Mouse (Mus musculus) hindbrain, embryonic 11.5 days (tissue): ENCODE data around the gene Pth2. TPM values are rescaled to one million over a fixed set of nuclear protein-coding genes. Genes with fewer than 3 reads are reported as not detected.

Experiments used
- ATAC-seq: fragments of 200-750 bp; cut with Nextera tagmentation; 2 replicates; pipeline ENCODE4 v1.8.0; 2017; ENCODE audit warnings: mild to moderate bottlenecking, moderate TSS enrichment, moderate library complexity; ENCODE audit not compliant: low FRiP score
- DNase-seq: peaks from one replicate; pipeline ENCODE4 v3.0.0-alpha.2; 2015; ENCODE audit warnings: low spot score
- H3K27ac ChIP-seq: fragments of 300-500 bp; sonication (generic); 2 replicates; pipeline ENCODE4 v1.5.1; 2014; ENCODE audit warnings: mild to moderate bottlenecking, low read depth, low read length
- H3K27me3 ChIP-seq: fragments of 300-500 bp; sonication (generic); 2 replicates; pipeline ENCODE4 v1.6.1; 2014; ENCODE audit warnings: mild to moderate bottlenecking, low read length, moderate library complexity, mixed read lengths; ENCODE audit not compliant: control insufficient read depth, insufficient read depth
- H3K36me3 ChIP-seq: fragments of 300-500 bp; sonication (generic); 2 replicates; pipeline ENCODE4 v1.6.1; 2014; ENCODE audit warnings: mild to moderate bottlenecking, low read length, moderate library complexity, mixed read lengths; ENCODE audit not compliant: control insufficient read depth, insufficient read depth
- H3K4me1 ChIP-seq: fragments of 300-500 bp; sonication (generic); replicated peaks from 2 replicates; pipeline ENCODE4 v1.6.1; 2014; ENCODE audit warnings: low read length, mixed read lengths; ENCODE audit not compliant: control insufficient read depth, insufficient read depth
- H3K4me2 ChIP-seq: fragments of 300-500 bp; sonication (generic); replicated peaks from 2 replicates; pipeline ENCODE4 v1.6.1; 2014; ENCODE audit warnings: mild to moderate bottlenecking, low read depth, low read length
- H3K4me3 ChIP-seq: fragments of 300-500 bp; sonication (generic); 2 replicates; pipeline ENCODE4 v1.5.1; 2014; ENCODE audit warnings: low read depth, low read length
- H3K9ac ChIP-seq: fragments of 300-500 bp; sonication (generic); 2 replicates; pipeline ENCODE4 v1.6.1; 2014; ENCODE audit warnings: low read depth, low read length
- H3K9me3 ChIP-seq: fragments of 300-500 bp; sonication (generic); 2 replicates; pipeline ENCODE4 v1.6.1; 2016; ENCODE audit warnings: low read length; ENCODE audit not compliant: control insufficient read depth
- whole genome bisulfite sequencing: fragments of 180-500 bp; shearing (Covaris S2); extraction: QIAGEN DNeasy Blood & Tissue Kit; methylation state at CpG from one replicate; pipeline ENCODE4 v1.1.7; 2014; 5-methylcytosine and 5-hydroxymethylcytosine counted together
- polyA plus RNA-seq: library from polyadenylated mRNA; unstranded; fragments of >200 nt; fragmentation: Nextera tagmentation; extraction: Ambion mirVana; gene quantifications from 2 replicates; pipeline ENCODE4 v1.2.1, GENCODE M21; 2014

The Pth2 gene
- polyA plus RNA-seq, 1 experiment from 2014 or later = not detected

GRCm38 (mm10) chr7:45221680-45222079, 40.9 kb downstream of the Pth2 start:
- Histone ChIP-seq H3K9ac (no peak overlapping the region), H3K9me3 (no peaks in the 10 kb centered on the region), H3K27me3 (no peaks in the 10 kb centered on the region), H3K36me3 (peaks cover 13% of the 10 kb centered on the region), H3K4me2 (no peak overlapping the region), H3K4me3 (no peak overlapping the region), H3K4me1 (peaks cover 9% of the 10 kb centered on the region), H3K27ac (no peak overlapping the region)
- DNase-seq = no peak
- 80% methylated on average over 2 of the region's 2 CpGs for WGBS
- no peak for ATAC-seq

DNA sequence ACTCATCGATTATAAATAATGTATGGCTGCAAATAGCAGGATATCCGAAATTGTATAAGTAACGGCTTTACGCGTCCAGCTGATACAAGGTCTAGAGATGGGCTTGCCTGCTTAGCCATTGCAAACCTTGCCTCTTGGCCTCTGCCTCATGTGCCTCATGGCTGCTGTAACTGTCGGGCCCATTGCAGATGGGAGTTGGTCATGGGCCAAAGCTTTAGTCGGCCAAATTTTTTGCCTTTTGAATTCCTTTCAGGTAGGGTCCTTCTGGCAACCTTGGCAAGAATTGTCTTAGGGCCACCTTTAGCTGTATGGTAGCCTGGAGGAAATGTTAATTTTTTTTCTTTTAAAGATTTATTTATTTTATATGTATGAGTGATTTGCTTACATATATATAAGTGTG, 44.0 kb downstream of the Pth2 start:
- Histone ChIP-seq H3K27me3 (no peaks in the 10 kb centered on the region), H3K36me3 (peaks cover 30% of the 10 kb centered on the region), H3K4me3 (no peak overlapping the region), H3K27ac (no peak overlapping the region), H3K9me3 (no peaks in the 10 kb centered on the region), H3K9ac (no peak overlapping the region), H3K4me1 (no peaks in the 10 kb centered on the region), H3K4me2 (no peak overlapping the region)
- WGBS = 97% methylated on average over 7 of the region's 7 CpGs
- ATAC-seq (no peak), DNase-seq (no peak)

DNA sequence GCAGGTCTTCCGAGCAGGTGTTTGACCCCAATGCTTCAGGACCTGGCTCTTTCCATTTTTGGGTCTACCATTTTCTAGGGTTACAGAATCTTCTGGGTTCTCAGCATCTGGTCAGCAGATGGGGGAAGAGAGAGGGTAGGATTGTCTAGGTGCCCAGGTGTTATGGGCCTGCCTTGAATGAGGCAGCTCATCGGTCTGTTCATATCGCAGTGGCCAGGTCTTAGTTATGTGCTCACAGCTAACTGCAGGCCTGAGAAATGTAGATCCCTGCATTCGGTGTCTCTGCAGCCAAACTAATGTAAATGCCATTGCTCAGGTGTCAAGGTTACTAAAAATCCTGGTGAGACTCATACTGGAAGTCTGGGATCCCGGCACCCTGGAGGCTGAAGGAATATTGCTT, 45.6 kb downstream of the Pth2 start:
- ATAC-seq = no peak
- Histone ChIP-seq H3K27ac (no peak overlapping the region), H3K4me2 (no peak overlapping the region), H3K4me3 (no peak overlapping the region), H3K4me1 (no peaks in the 10 kb centered on the region), H3K9ac (no peak overlapping the region), H3K36me3 (peaks cover 27% of the 10 kb centered on the region), H3K9me3 (no peaks in the 10 kb centered on the region), H3K27me3 (no peaks in the 10 kb centered on the region)
- WGBS = 99% methylated on average over 5 of the region's 5 CpGs
- DNase-seq = no peak

DNA sequence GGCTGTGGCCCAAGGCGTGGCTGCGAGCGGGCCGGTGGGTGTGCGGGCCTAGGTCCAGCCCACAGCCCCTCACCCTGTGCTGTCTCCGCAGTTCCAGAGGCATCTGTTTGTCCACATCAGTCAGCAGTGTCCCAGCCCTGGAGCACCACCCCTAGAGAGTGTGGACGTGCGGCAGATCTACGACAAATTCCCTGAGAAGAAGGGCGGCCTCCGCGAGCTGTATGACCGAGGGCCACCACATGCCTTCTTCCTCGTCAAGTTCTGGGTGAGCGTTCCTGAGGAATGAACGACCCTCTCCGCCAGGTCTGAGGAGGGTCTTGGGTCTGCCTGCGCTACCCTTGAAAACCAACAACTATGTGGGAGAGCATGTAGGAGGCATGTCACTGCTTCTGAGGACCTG, 47.8 kb downstream of the Pth2 start:
- no peaks in the 10 kb centered on the region for H3K27me3 ChIP-seq
- H3K9ac ChIP-seq = no peak overlapping the region
- ATAC-seq (no peak), DNase-seq (no peak)
- no peaks in the 10 kb centered on the region; the same call in 1 of the 2 replicates for H3K4me1 ChIP-seq
- 96% methylated on average over 18 of the region's 18 CpGs for WGBS
- H3K4me3 ChIP-seq = no peak overlapping the region
- peaks cover 34% of the 10 kb centered on the region for H3K36me3 ChIP-seq
- H3K9me3 ChIP-seq = no peaks in the 10 kb centered on the region
- no peak overlapping the region for H3K27ac ChIP-seq
- no peak overlapping the region for H3K4me2 ChIP-seq

- Histone ChIP-seq H3K27ac (no peak overlapping the region), H3K9ac (no peak overlapping the region), H3K27me3 (no peaks in the 10 kb centered on the region), H3K4me3 (no peak overlapping the region), H3K4me1 (peaks cover 3% of the 10 kb centered on the region), H3K4me2 (no peak overlapping the region), H3K36me3 (peaks cover 34% of the 10 kb centered on the region), H3K9me3 (no peaks in the 10 kb centered on the region)
- ATAC-seq (no peak), DNase-seq (no peak)
- 93% methylated on average over 8 of the region's 8 CpGs for WGBS
These were observed 48.3 kb downstream of the Pth2 start for GRCm38 (mm10) chr7:45229046-45229445.

- Histone ChIP-seq H3K9me3 (no peaks in the 10 kb centered on the region), H3K4me1 (peaks cover 7% of the 10 kb centered on the region), H3K4me3 (no peak overlapping the region), H3K9ac (no peak overlapping the region), H3K27ac (no peak overlapping the region), H3K4me2 (no peak overlapping the region), H3K27me3 (no peaks in the 10 kb centered on the region), H3K36me3 (peaks cover 34% of the 10 kb centered on the region)
- 87% methylated on average over 7 of the region's 7 CpGs for WGBS
- DNase-seq = no peak
- no peak for ATAC-seq
These were observed 48.8 kb downstream of the Pth2 start for GRCm38 (mm10) chr7:45229459-45230203.

DNA sequence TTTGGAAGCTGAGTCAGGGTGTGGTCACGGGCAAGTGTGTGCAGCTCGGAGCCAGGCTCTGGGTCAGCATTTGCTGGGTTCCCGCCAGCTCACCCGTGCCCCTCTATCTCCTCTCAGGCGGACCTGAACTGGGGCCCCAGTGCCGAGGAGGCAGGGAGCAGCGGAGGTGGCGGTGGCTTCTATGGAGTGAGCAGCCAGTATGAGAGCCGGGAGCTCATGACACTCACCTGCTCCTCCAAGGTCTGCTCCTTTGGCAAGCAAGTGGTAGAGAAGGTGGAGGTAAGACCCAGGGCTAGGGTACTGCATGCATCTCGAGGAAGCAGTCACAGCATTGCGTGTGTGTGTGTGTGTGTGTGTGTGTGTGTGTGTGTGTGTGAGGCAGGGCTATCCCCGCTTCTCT, 50.4 kb downstream of the Pth2 start:
- ATAC-seq = no peak
- Histone ChIP-seq H3K27ac (no peak overlapping the region), H3K27me3 (no peaks in the 10 kb centered on the region), H3K9ac (no peak overlapping the region), H3K36me3 (peaks cover 32% of the 10 kb centered on the region), H3K9me3 (no peaks in the 10 kb centered on the region), H3K4me2 (no peak overlapping the region), H3K4me3 (no peak overlapping the region), H3K4me1 (peaks cover 7% of the 10 kb centered on the region)
- 86% methylated on average over 12 of the region's 12 CpGs for WGBS
- no peak for DNase-seq

Other genes starting within 250 kb of the Pth2 start
- gene Tsks, start 237.8 kb upstream of the Pth2 start, polyA plus RNA-seq = 0.09 and 0.14 TPM in 2 replicates
- 23.4 and 23.5 TPM in 2 replicates for gene Cpt1c, start 206.1 kb upstream of the Pth2 start, polyA plus RNA-seq
- 249 and 259 TPM in 2 replicates for gene Prmt1, start 194.4 kb upstream of the Pth2 start, polyA plus RNA-seq
- gene Irf3, start 183.3 kb upstream of the Pth2 start, polyA plus RNA-seq = 59.6 and 63.9 TPM in 2 replicates
- 54.2 and 56.8 TPM in 2 replicates for gene Bcl2l12, start 182.3 kb upstream of the Pth2 start, polyA plus RNA-seq
- gene Scaf1, start 164.6 kb upstream of the Pth2 start, polyA plus RNA-seq = 44.0 and 49.6 TPM in 2 replicates
- gene Rras, start 163.0 kb upstream of the Pth2 start, polyA plus RNA-seq = 21.2 and 21.6 TPM in 2 replicates
- gene Prr12, start 128.1 kb upstream of the Pth2 start, polyA plus RNA-seq = 13.0 and 16.0 TPM in 2 replicates
- gene Nosip, start 118.6 kb upstream of the Pth2 start, polyA plus RNA-seq = 58.2 and 62.7 TPM in 2 replicates
- gene Prrg2, start 118.3 kb upstream of the Pth2 start, polyA plus RNA-seq = 15.7 and 17.1 TPM in 2 replicates
- 134 and 149 TPM in 2 replicates for gene Rcn3, start 88.8 kb upstream of the Pth2 start, polyA plus RNA-seq
- 12.9 and 13.2 TPM in 2 replicates for gene Fcgrt, start 77.1 kb upstream of the Pth2 start, polyA plus RNA-seq
- 1,346 and 1,389 TPM in 2 replicates for gene Rps11, start 56.6 kb upstream of the Pth2 start, polyA plus RNA-seq
- gene Rpl13a, start 52.2 kb upstream of the Pth2 start, polyA plus RNA-seq = 1,145 and 1,168 TPM in 2 replicates
- gene Gm45713, start 44.8 kb upstream of the Pth2 start, polyA plus RNA-seq = 0.47 TPM in 1 of 2 replicates, not detected in the other
- 1.5 and 1.6 TPM in 2 replicates for gene Flt3l, start 44.6 kb upstream of the Pth2 start, polyA plus RNA-seq
- gene Pih1d1, start 26.7 kb upstream of the Pth2 start, polyA plus RNA-seq = 105 TPM in 2 replicates
- gene Aldh16a1, start 26.4 kb upstream of the Pth2 start, polyA plus RNA-seq = 20.8 and 28.6 TPM in 2 replicates
- gene Slc17a7, start 17.0 kb upstream of the Pth2 start, polyA plus RNA-seq = 0.51 and 1.1 TPM in 2 replicates
- gene Gfy, start 1.4 kb upstream of the Pth2 start, polyA plus RNA-seq = not detected in 2 replicates
- gene Ccdc155, start 23.9 kb downstream of the Pth2 start, polyA plus RNA-seq = 0.31 and 0.40 TPM in 2 replicates
- 1.6 and 1.7 TPM in 2 replicates for gene Dkkl1, start 31.2 kb downstream of the Pth2 start, polyA plus RNA-seq
- gene Tead2, start 34.8 kb downstream of the Pth2 start, polyA plus RNA-seq = 229 and 242 TPM in 2 replicates
- gene Cd37, start 58.1 kb downstream of the Pth2 start, polyA plus RNA-seq = 1.1 and 2.5 TPM in 2 replicates
- gene Slc6a16, start 60.1 kb downstream of the Pth2 start, polyA plus RNA-seq = 0.14 and 0.32 TPM in 2 replicates
- not detected in 2 replicates for gene Slc6a21, start 96.5 kb downstream of the Pth2 start, polyA plus RNA-seq
- 5.2 and 6.9 TPM in 2 replicates for gene Trpm4, start 152.8 kb downstream of the Pth2 start, polyA plus RNA-seq
- 0.68 and 0.77 TPM in 2 replicates for gene Hrc, start 154.3 kb downstream of the Pth2 start, polyA plus RNA-seq
- 8.2 and 9.5 TPM in 2 replicates for gene Ppfia3, start 186.0 kb downstream of the Pth2 start, polyA plus RNA-seq
- gene Lin7b, start 189.6 kb downstream of the Pth2 start, polyA plus RNA-seq = 0.92 and 1.7 TPM in 2 replicates
- 76.5 and 114 TPM in 2 replicates for gene Snrnp70, start 214.7 kb downstream of the Pth2 start, polyA plus RNA-seq
- 0.11 TPM in 1 of 2 replicates, not detected in the other for gene Kcna7, start 224.7 kb downstream of the Pth2 start, polyA plus RNA-seq
- gene Ntf5, start 232.7 kb downstream of the Pth2 start, polyA plus RNA-seq = 0.99 and 1.2 TPM in 2 replicates
- gene Lhb, start 239.8 kb downstream of the Pth2 start, polyA plus RNA-seq = 0.47 TPM in 1 of 2 replicates, not detected in the other